11 mouse cellular contexts compared by ENCODE assay signal in the genomic region with DNA sequence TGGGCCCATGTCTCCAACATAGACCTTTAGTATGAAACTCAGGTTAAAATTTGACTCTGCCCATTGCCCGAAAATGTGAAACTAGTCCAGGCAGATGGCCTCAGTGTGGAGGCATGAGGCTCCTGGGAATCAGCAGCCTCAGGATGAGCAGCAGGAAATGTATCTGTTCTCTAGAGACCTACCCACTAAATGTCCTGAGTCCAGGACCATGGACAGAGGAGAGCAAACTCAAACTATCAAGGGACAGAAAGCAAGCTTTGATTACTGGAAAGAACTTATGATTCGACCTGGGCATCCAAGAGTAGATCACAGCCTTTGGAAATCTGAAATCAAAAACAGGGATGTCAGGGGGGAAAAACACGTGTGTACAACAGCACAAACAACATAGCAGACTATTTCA.
DNase-seq lines count a peak whose midpoint lies in the region; ATAC-seq and TF ChIP-seq lines count a peak whose summit lies in the region.
"Had no signal": no experiment of that assay in that cellular context is flagged by ENCODE, and none has a peak within 500 bp of the region (broad histone marks: within the 10 kb centered on the region; RNA-seq: fewer than 3 reads in every experiment).

No protein-coding gene starts in this region.

- no peaks in the 10 kb centered on the region for H3K36me3 ChIP-seq in kidney, embryonic 14.5 days (ENCODE audit: control insufficient read depth, insufficient read depth, low read length)
- H3K36me3 ChIP-seq in CH12.LX (replicated peaks in 1 of 2; ENCODE audit: control insufficient read depth in 1 of 2, insufficient read depth in 1 of 2, low read length in 1 of 2), result no peaks in the 10 kb centered on the region
- H3K36me3 ChIP-seq in limb, embryonic 14.5 days (ENCODE audit: control insufficient read depth, insufficient read depth, low read length), result no peaks in the 10 kb centered on the region
- no peaks in the 10 kb centered on the region for H3K36me3 ChIP-seq in forebrain, embryonic 13.5 days (ENCODE audit: poor library complexity, severe bottlenecking)

- TF ChIP-seq CTCF in CH12.LX (conservative IDR thresholded peaks at IDR 0.05 in 1 of 2, IDR thresholded peaks at IDR 0.05 in 1 of 2; ENCODE audit: low read depth in 2 of 2, low read length in 2 of 2), result no peak

- no peaks in the 10 kb centered on the region for H3K79me2 ChIP-seq in CH12.LX (replicated peaks; ENCODE audit: control insufficient read depth, extremely low read depth, insufficient read depth, poor library complexity, severe bottlenecking)

- in situ Hi-C loops in CH12.LX (cut with MboI; ENCODE audit: low pct_ligation_motif_present, low pct_unique_long_range_greater_than_20kb, low sequenced_read_pairs), result no loop called here

- no peaks in the 10 kb centered on the region for H3K27me3 ChIP-seq in kidney, embryonic 14.5 days (ENCODE audit: control insufficient read depth, insufficient read depth, low read length)
- no peaks in the 10 kb centered on the region for H3K27me3 ChIP-seq in CH12.LX (replicated peaks)
- H3K27me3 ChIP-seq in limb, embryonic 14.5 days (ENCODE audit: control insufficient read depth, insufficient read depth, low read length), result no peaks in the 10 kb centered on the region
- no peaks in the 10 kb centered on the region for H3K27me3 ChIP-seq in forebrain, embryonic 13.5 days

- H3K27ac ChIP-seq in kidney, embryonic 14.5 days (ENCODE audit: low read depth, low read length), result no peak overlapping the region
- no peak overlapping the region for H3K27ac ChIP-seq in CH12.LX (ENCODE audit: insufficient read depth, low read depth)
- H3K27ac ChIP-seq in limb, embryonic 14.5 days (replicated peaks; ENCODE audit: low read depth, low read length), result no peak overlapping the region
- H3K27ac ChIP-seq in forebrain, embryonic 13.5 days, result no peak overlapping the region
- H3K27ac ChIP-seq: heart, adult 2 months; macrophage had no signal

- TF ChIP-seq RAD21 in CH12.LX (IDR thresholded peaks at IDR 0.05; ENCODE audit: low read depth, low read length), result no peak

- no peak overlapping the region for H3K9ac ChIP-seq in kidney, embryonic 14.5 days (ENCODE audit: low read depth, low read length)
- no peak overlapping the region for H3K9ac ChIP-seq in CH12.LX (ENCODE audit: insufficient read depth, low read depth)
- H3K9ac ChIP-seq in limb, embryonic 14.5 days (ENCODE audit: low read depth, low read length, severe bottlenecking), result no peak overlapping the region
- H3K9ac ChIP-seq in forebrain, embryonic 13.5 days, result no peak overlapping the region

- no peak for TF ChIP-seq POLR2A in CH12.LX (IDR thresholded peaks at IDR 0.05; ENCODE audit: low read depth, low read length)
- TF ChIP-seq POLR2A in limb, embryonic 14.5 days (IDR thresholded peaks at IDR 0.05; ENCODE audit: borderline replicate concordance, extremely low read depth, insufficient read depth, insufficient read length), result no peak

- no peak for ATAC-seq in kidney, embryonic 14.5 days (ENCODE audit: low FRiP score, low TSS enrichment)
- no peak for ATAC-seq in limb, embryonic 14.5 days (ENCODE audit: low FRiP score, low read depth)
- no peak for ATAC-seq in forebrain, embryonic 13.5 days
- ATAC-seq: forebrain, embryonic 14.5 days had no signal

- TF ChIP-seq EP300 in CH12.LX (IDR thresholded peaks at IDR 0.05; ENCODE audit: low read length), result no peak

- 58% methylated on average over 3 of the region's 3 CpGs for WGBS in kidney, embryonic 14.5 days
- 44% methylated on average over 3 of the region's 3 CpGs for WGBS in limb, embryonic 14.5 days
- 61% methylated on average over 3 of the region's 3 CpGs for WGBS in forebrain, embryonic 13.5 days

- dilution Hi-C loops in CH12.LX (cut with MboI; ENCODE audit: extremely low pct_ligation_motif_present, extremely low pct_unique_long_range_greater_than_20kb, low sequenced_read_pairs), result no loop called here

- H3K4me3 ChIP-seq in kidney, embryonic 14.5 days (ENCODE audit: low read length), result no peak overlapping the region
- no peak overlapping the region for H3K4me3 ChIP-seq in CH12.LX (replicated peaks in 1 of 3; ENCODE audit: low read depth in 2 of 3, low read length in 2 of 3, poor library complexity in 1 of 3)
- no peak overlapping the region for H3K4me3 ChIP-seq in limb, embryonic 14.5 days (replicated peaks; ENCODE audit: low read length)
- H3K4me3 ChIP-seq in forebrain, embryonic 13.5 days, result no peak overlapping the region
- H3K4me3 ChIP-seq: heart, adult 2 months had no signal

- no peak overlapping the region for H3K4me2 ChIP-seq in kidney, embryonic 14.5 days (replicated peaks; ENCODE audit: low read depth, low read length)
- H3K4me2 ChIP-seq in CH12.LX (ENCODE audit: insufficient read depth, low read depth, poor library complexity, severe bottlenecking), result no peak overlapping the region
- H3K4me2 ChIP-seq in limb, embryonic 14.5 days (replicated peaks; ENCODE audit: low read depth, low read length, severe bottlenecking), result no peak overlapping the region
- no peak overlapping the region for H3K4me2 ChIP-seq in forebrain, embryonic 13.5 days

- H3K9me3 ChIP-seq in kidney, embryonic 14.5 days (ENCODE audit: control insufficient read depth, low read length), result no peaks in the 10 kb centered on the region
- H3K9me3 ChIP-seq in CH12.LX (replicated peaks; ENCODE audit: low read length), result no peaks in the 10 kb centered on the region
- no peaks in the 10 kb centered on the region for H3K9me3 ChIP-seq in limb, embryonic 14.5 days (ENCODE audit: control insufficient read depth, low read length)
- no peaks in the 10 kb centered on the region for H3K9me3 ChIP-seq in forebrain, embryonic 13.5 days (replicated peaks)

- intact Hi-C loops in left cerebral cortex, postnatal 25 days (cut with DNase I), result no loop called here

- DNase-seq in kidney, postnatal 10 days, result peak; percentile 76
- DNase-seq in CH12.LX (ENCODE audit: extremely low read depth) (peak; percentile 17), R1 (ENCODE audit: low read depth, low spot score) (peak; percentile 49)
- DNase-seq in limb, embryonic 14.5 days (ENCODE audit: low spot score), result peak; percentile 42
- DNase-seq in left cerebral cortex, postnatal 25 days (ENCODE audit: low spot score in 2 of 2), result no peak
- DNase-seq: heart, adult 2 months; right cerebral cortex, postnatal 4 days had no signal

- 0 out of 2 replicates have a peak, but pooled peaks cover 4% of the 10 kb centered on the region for H3K4me1 ChIP-seq in kidney, embryonic 14.5 days (ENCODE audit: control insufficient read depth, insufficient read depth, low read length)
- H3K4me1 ChIP-seq in CH12.LX (ENCODE audit: control insufficient read depth in 1 of 2, insufficient read depth in 2 of 2), result peaks cover 9 to 31% of the 10 kb centered on the region in 2 experiments
- 0 out of 2 replicates have a peak, but pooled peaks cover 3% of the 10 kb centered on the region for H3K4me1 ChIP-seq in limb, embryonic 14.5 days (ENCODE audit: control insufficient read depth, insufficient read depth, low read length)
- H3K4me1 ChIP-seq in forebrain, embryonic 13.5 days, result peaks cover 5% of the 10 kb centered on the region

TF ChIP-seq in CH12.LX, 34 proteins besides CTCF, POLR2A, EP300 and RAD21:
- TF ChIP-seq UBTF (IDR thresholded peaks at IDR 0.05; ENCODE audit: low read depth, low read length), result no peak
- no peak for TF ChIP-seq POLR2AphosphoS2 (IDR thresholded peaks at IDR 0.05; ENCODE audit: low read depth, low read length)
- no peak for TF ChIP-seq USF2 (conservative IDR thresholded peaks at IDR 0.05; ENCODE audit: low read depth, low read length)
- TF ChIP-seq KAT2A (IDR thresholded peaks at IDR 0.05; ENCODE audit: insufficient replicate concordance, low read length), result no peak
- no peak for TF ChIP-seq BHLHE40 (IDR thresholded peaks at IDR 0.05; ENCODE audit: low read depth, low read length)
- no peak for TF ChIP-seq ZKSCAN1 (IDR thresholded peaks at IDR 0.05; ENCODE audit: borderline replicate concordance, low read depth, low read length)
- TF ChIP-seq USF1 (IDR thresholded peaks at IDR 0.05; ENCODE audit: low read depth, low read length), result no peak
- TF ChIP-seq GABPA (IDR thresholded peaks at IDR 0.05; ENCODE audit: insufficient replicate concordance, low read depth, low read length), result no peak
- TF ChIP-seq MAFK (IDR thresholded peaks at IDR 0.05; ENCODE audit: insufficient replicate concordance, low read length), result no peak

Comparison
In these comparisons a context has a peak if more than half of its experiments do, and no peak if none do; other contexts are left out.
1. DNase-seq: peak in kidney, postnatal 10 days (single experiment), CH12.LX (single experiment), R1 (single experiment) and limb, embryonic 14.5 days (single experiment); none in left cerebral cortex, postnatal 25 days (0 of 2).